ENCODE assay signal across 8 mouse cellular contexts in genomic region chr3:51233918-51234751, GRCm38 (mm10). TPM values are rescaled to one million over a fixed set of nuclear protein-coding genes. Genes with fewer than 3 reads are reported as not detected.
DNase-seq lines count a peak whose midpoint lies in the region; ATAC-seq and TF ChIP-seq lines count a peak whose summit lies in the region.

No protein-coding gene starts in this region.

- WGBS in forebrain, embryonic 14.5 days: 48% methylated on average over 13 of the region's 13 CpGs
- whole genome bisulfite sequencing in large intestine, adult 2 months: 20% methylated on average over 13 of the region's 13 CpGs
- WGBS in liver, postnatal 0 days (ENCODE audit: insufficient replicate concordance): 35% methylated on average over 13 of the region's 13 CpGs
- WGBS in neural tube, embryonic 15.5 days: 54% methylated on average over 13 of the region's 13 CpGs

- DNase-seq in forebrain, embryonic 14.5 days (ENCODE audit: low spot score): peak; percentile 91
- DNase-seq in heart, postnatal 14 days: peak; percentile 89 to 91
- peak; percentile 59 for DNase-seq in large intestine, adult 2 months (ENCODE audit: low read depth, low spot score)
- peak; percentile 89 for DNase-seq in liver, postnatal 0 days
- DNase-seq in testis, postnatal 10 days (ENCODE audit: low spot score): peak; percentile 92

- no peak overlapping the region for H3K9ac ChIP-seq in ES-Bruce4 (ENCODE audit: low read depth, poor library complexity, severe bottlenecking)
- no peak overlapping the region for H3K9ac ChIP-seq in forebrain, embryonic 14.5 days (ENCODE audit: low read length)
- 0 out of 2 replicates have a peak overlapping the region, but pooled peaks have one; percentile 1 for H3K9ac ChIP-seq in liver, postnatal 0 days (replicated peaks)
- H3K9ac ChIP-seq in neural tube, embryonic 15.5 days (replicated peaks): no peak overlapping the region

- peaks cover 21% of the 10 kb centered on the region for H3K36me3 ChIP-seq in ES-Bruce4 (ENCODE audit: control insufficient read depth, insufficient read depth, low read length, poor library complexity, severe bottlenecking)
- no peaks in the 10 kb centered on the region for H3K36me3 ChIP-seq in forebrain, embryonic 14.5 days (ENCODE audit: control insufficient read depth, insufficient read depth, low read length)
- no peaks in the 10 kb centered on the region; the same call in none of the 2 replicates for H3K36me3 ChIP-seq in liver, postnatal 0 days (replicated peaks; ENCODE audit: insufficient read depth, low read length)
- no peaks in the 10 kb centered on the region for H3K36me3 ChIP-seq in neural tube, embryonic 15.5 days

- intact Hi-C loops in heart, postnatal 14 days (cut with DNase I): loop anchor here (5.0 kb wide), 2 partner anchors 48 to 133 kb away; no protein-coding TSS in a partner anchor

- no peaks in the 10 kb centered on the region for H3K27me3 ChIP-seq in ES-Bruce4 (ENCODE audit: control insufficient read depth, insufficient read depth, low read length, poor library complexity, severe bottlenecking)
- no peaks in the 10 kb centered on the region for H3K27me3 ChIP-seq in forebrain, embryonic 14.5 days (replicated peaks; ENCODE audit: control insufficient read depth, insufficient read depth, low read length)
- no peaks in the 10 kb centered on the region for H3K27me3 ChIP-seq in liver, postnatal 0 days (ENCODE audit: insufficient read depth, low read length)
- no peaks in the 10 kb centered on the region for H3K27me3 ChIP-seq in neural tube, embryonic 15.5 days (replicated peaks)

- TF ChIP-seq EP300 in ES-Bruce4 (IDR thresholded peaks at IDR 0.05; ENCODE audit: insufficient read depth, low read depth, low read length): no peak
- no peak for TF ChIP-seq EP300 in liver, postnatal 0 days (IDR thresholded peaks at IDR 0.05; ENCODE audit: low read depth)

- TF ChIP-seq CTCF in ES-Bruce4 (IDR thresholded peaks at IDR 0.05; ENCODE audit: low read depth, low read length): peak; percentile 88
- TF ChIP-seq CTCF in liver, postnatal 0 days (IDR thresholded peaks at IDR 0.05; ENCODE audit: low read depth): peak; percentile 100

- no peak for TF ChIP-seq POLR2A in ES-Bruce4 (IDR thresholded peaks at IDR 0.05; ENCODE audit: insufficient read depth, low read length)

- ATAC-seq in cerebellum, adult (ENCODE audit: insufficient number of reproducible peaks, low FRiP score, low TSS enrichment): peak; percentile 74
- peak; percentile 90 for ATAC-seq in forebrain, embryonic 14.5 days
- ATAC-seq in liver, postnatal 0 days: peak; percentile 77
- ATAC-seq in neural tube, embryonic 15.5 days (ENCODE audit: low FRiP score): peak; percentile 54

- no peaks in the 10 kb centered on the region for H3K4me1 ChIP-seq in ES-Bruce4 (ENCODE audit: control insufficient read depth, insufficient read depth, low read length)
- no peaks in the 10 kb centered on the region for H3K4me1 ChIP-seq in forebrain, embryonic 14.5 days (ENCODE audit: control insufficient read depth, insufficient read depth, low read length)
- H3K4me1 ChIP-seq in liver, postnatal 0 days (ENCODE audit: insufficient read depth): peaks cover 46% of the 10 kb centered on the region
- H3K4me1 ChIP-seq in neural tube, embryonic 15.5 days: peaks cover 21% of the 10 kb centered on the region; the same call in 1 of the 2 replicates

- H3K4me2 ChIP-seq in forebrain, embryonic 14.5 days (ENCODE audit: low read length): no peak overlapping the region
- peak overlapping the region; percentile 29 for H3K4me2 ChIP-seq in liver, postnatal 0 days (ENCODE audit: low read depth, low read length)
- no peak overlapping the region for H3K4me2 ChIP-seq in neural tube, embryonic 15.5 days

- no peak overlapping the region for H3K27ac ChIP-seq in ES-Bruce4 (ENCODE audit: insufficient read depth, low read length)
- no peak overlapping the region for H3K27ac ChIP-seq in forebrain, embryonic 14.5 days (ENCODE audit: low read depth, low read length)
- peak overlapping the region; percentile 92 for H3K27ac ChIP-seq in liver, postnatal 0 days (ENCODE audit: low read depth)
- H3K27ac ChIP-seq in neural tube, embryonic 15.5 days (replicated peaks): no peak overlapping the region

- no peak overlapping the region for H3K4me3 ChIP-seq in ES-Bruce4 (ENCODE audit: low read depth, low read length)
- H3K4me3 ChIP-seq in forebrain, embryonic 14.5 days (ENCODE audit: low read depth, low read length): no peak overlapping the region
- no peak overlapping the region for H3K4me3 ChIP-seq in liver, postnatal 0 days (ENCODE audit: low read depth, low read length)
- no peak overlapping the region for H3K4me3 ChIP-seq in neural tube, embryonic 15.5 days (replicated peaks)

- H3K9me3 ChIP-seq in ES-Bruce4 (replicated peaks; ENCODE audit: control insufficient read depth, insufficient read depth, low read length, poor library complexity, severe bottlenecking): peaks cover 27% of the 10 kb centered on the region
- no peaks in the 10 kb centered on the region for H3K9me3 ChIP-seq in forebrain, embryonic 14.5 days (replicated peaks; ENCODE audit: control insufficient read depth, low read length)
- no peaks in the 10 kb centered on the region for H3K9me3 ChIP-seq in liver, postnatal 0 days (ENCODE audit: low read length)
- no peaks in the 10 kb centered on the region for H3K9me3 ChIP-seq in neural tube, embryonic 15.5 days (replicated peaks)

RNA-seq across cellular contexts. Expression of gene Noct, which starts 9.9 kb away (rescaled TPM):
- polyA plus RNA-seq in ES-Bruce4 (2011; ENCODE audit: insufficient read depth, insufficient read length, low read depth, missing spikeins): 33.7 and 35.6 TPM in 2 replicates
- 15.6 and 20.8 TPM in 2 replicates for polyA plus RNA-seq in forebrain, embryonic 14.5 days (2014; fragmentation: Nextera tagmentation; extraction: Ambion mirVana)
- 10 to 100 TPM; 53.9 to 68.6 TPM for total RNA-seq in heart, postnatal 14 days (2021)
- 33.6 and 37.0 TPM in 2 replicates for polyA plus RNA-seq in large intestine, adult 2 months (2012; rRNA removed)
- 8.5 and 11.4 TPM in 2 replicates for polyA plus RNA-seq in liver, postnatal 0 days (2015; fragmentation: Nextera tagmentation; extraction: Ambion mirVana)
- polyA plus RNA-seq in neural tube, embryonic 15.5 days (2015; fragmentation: Nextera tagmentation; extraction: Ambion mirVana): 32.0 and 35.6 TPM in 2 replicates
